Mouse (Mus musculus) liver, embryonic 14.5 days (tissue): ENCODE data around the gene Hhipl1. TPM values are rescaled to one million over a fixed set of nuclear protein-coding genes. Genes with fewer than 3 reads are reported as not detected.

Source experiments
- ATAC-seq: fragments of 200-750 bp; cut with Nextera tagmentation; 2 replicates; pipeline ENCODE4 v1.8.0; 2017; ENCODE audit warnings: moderate number of reproducible peaks, mild to moderate bottlenecking, moderate library complexity; ENCODE audit not compliant: insufficient read depth
- DNase-seq, 3 experiments: peaks; one replicate each; pipeline ENCODE4 v3.0.0-alpha.2; 2012 to 2013; ENCODE audit warnings: low read depth in 3 of 3, low spot score in 3 of 3
- H3K27ac ChIP-seq: fragments of 300-500 bp; sonication (generic); 2 replicates; pipeline ENCODE4 v1.5.1; 2014; ENCODE audit warnings: moderate library complexity, mild to moderate bottlenecking, control low read depth, inconsistent platforms
- H3K27me3 ChIP-seq: fragments of 300-500 bp; sonication (generic); 2 replicates; pipeline ENCODE4 v1.6.1; 2014; ENCODE audit warnings: mild to moderate bottlenecking, low read length, moderate library complexity; ENCODE audit not compliant: control insufficient read depth, insufficient read depth
- H3K36me3 ChIP-seq: fragments of 300-500 bp; sonication (generic); replicated peaks from 2 replicates; pipeline ENCODE4 v1.6.1; 2014; ENCODE audit warnings: low read depth; ENCODE audit not compliant: control insufficient read depth, insufficient read depth
- H3K4me1 ChIP-seq, 2 experiments: fragments of 200-500 bp in 1 of 2; fragments of 300-500 bp in 1 of 2; sonication (generic) in 1 of 2; replicated peaks; 2 replicates each; pipeline ENCODE4 v1.6.1; 2012 to 2014; ENCODE audit warnings: antibody characterized with exemption in 1 of 2, inconsistent platforms in 1 of 2, low read length in 1 of 2; ENCODE audit not compliant: control insufficient read depth in 2 of 2, insufficient read depth in 2 of 2
- H3K4me2 ChIP-seq: fragments of 300-500 bp; sonication (generic); 2 replicates; pipeline ENCODE4 v1.6.1; 2014; ENCODE audit warnings: low read depth, mild to moderate bottlenecking, control low read depth, moderate library complexity
- H3K4me3 ChIP-seq, 2 experiments: fragments of 200-500 bp in 1 of 2; fragments of 300-500 bp in 1 of 2; sonication (generic) in 1 of 2; 2 replicates each; pipeline ENCODE4 v1.5.1; 2012 to 2014; ENCODE audit warnings: low read depth in 2 of 2, low read length in 2 of 2, mild to moderate bottlenecking in 2 of 2, control low read depth in 1 of 2, inconsistent platforms in 1 of 2, moderate library complexity in 1 of 2; ENCODE audit not compliant: insufficient read depth in 1 of 2
- H3K9ac ChIP-seq: fragments of 300-500 bp; sonication (generic); replicated peaks from 2 replicates; pipeline ENCODE4 v1.6.1; 2014; ENCODE audit warnings: mild to moderate bottlenecking, control low read depth, moderate library complexity
- H3K9me3 ChIP-seq: fragments of 300-500 bp; sonication (generic); 2 replicates; pipeline ENCODE4 v1.6.1; 2016; ENCODE audit warnings: low read length, mixed read lengths; ENCODE audit not compliant: control insufficient read depth
- CTCF ChIP-seq: IDR thresholded peaks from 2 replicates; pipeline ENCODE4 v1.5.1; 2016; ENCODE audit warnings: antibody characterized with exemption, low read depth, control low read depth
- EP300 ChIP-seq: IDR thresholded peaks from 2 replicates; pipeline ENCODE4 v1.6.1; 2016; ENCODE audit warnings: antibody characterized with exemption, low read depth
- WGBS: fragments of 180-500 bp; shearing (Covaris S2); extraction: QIAGEN DNeasy Blood & Tissue Kit; methylation state at CpG from one replicate; pipeline ENCODE4 v1.1.7; 2014; ENCODE audit not compliant: insufficient replicate concordance; 5-methylcytosine and 5-hydroxymethylcytosine counted together
- polyA plus RNA-seq, 2 experiments: library from polyadenylated mRNA; depleted of rRNA in 1 of 2; stranded (reverse) in 1 of 2; unstranded in 1 of 2; fragments of >200 nt; fragmentation: Nextera tagmentation in 1 of 2; extraction: Ambion mirVana in 1 of 2; gene quantifications; 2 replicates each; pipeline versions ENCODE4 v1.2.1 to v1.2.3; 2012 to 2014

Hhipl1 gene
- polyA plus RNA-seq, 2 experiments, result 0.03 TPM; not detected in 1

- 11% methylated on average over 12 of the region's 12 CpGs for WGBS
- DNase-seq, result no peak
- no peaks in the 10 kb centered on the region for H3K36me3 ChIP-seq
- TF ChIP-seq CTCF, result no peak
- TF ChIP-seq EP300, result no peak
- peaks cover 0 to 7% of the 10 kb centered on the region in 2 experiments; a peak in 2 of 4 replicates for H3K4me1 ChIP-seq
- no peak overlapping the region for H3K4me2 ChIP-seq
- no peaks in the 10 kb centered on the region for H3K9me3 ChIP-seq
- ATAC-seq, result no peak
- no peak overlapping the region for H3K4me3 ChIP-seq
- no peak overlapping the region for H3K9ac ChIP-seq
- no peak overlapping the region for H3K27ac ChIP-seq
- peaks cover 48% of the 10 kb centered on the region for H3K27me3 ChIP-seq
Measured at GRCm38 (mm10) chr12:108277341-108277841, 28.7 kb upstream of the Hhipl1 start.

GRCm38 (mm10) chr12:108278221-108278918 lies 27.7 kb upstream of the Hhipl1 start:
- no peak for DNase-seq
- WGBS, result 57% methylated on average over 15 of the region's 15 CpGs
- Histone ChIP-seq H3K4me2 (no peak overlapping the region), H3K36me3 (no peaks in the 10 kb centered on the region), H3K4me3 (no peak overlapping the region), H3K9me3 (no peaks in the 10 kb centered on the region), H3K4me1 (peaks cover 0 to 4% of the 10 kb centered on the region in 2 experiments; a peak in 2 of 4 replicates), H3K27ac (no peak overlapping the region), H3K27me3 (peaks cover 42% of the 10 kb centered on the region), H3K9ac (no peak overlapping the region)
- ATAC-seq, result no peak
- TF ChIP-seq CTCF, result no peak
- no peak for TF ChIP-seq EP300

GRCm38 (mm10) chr12:108284455-108285224 lies 21.4 kb upstream of the Hhipl1 start:
- no peaks in the 10 kb centered on the region for H3K4me1 ChIP-seq
- ATAC-seq, result no peak
- H3K9ac ChIP-seq, result no peak overlapping the region
- no peak overlapping the region for H3K27ac ChIP-seq
- H3K36me3 ChIP-seq, result no peaks in the 10 kb centered on the region
- 35% methylated on average over 14 of the region's 14 CpGs for WGBS
- no peak overlapping the region for H3K4me3 ChIP-seq
- TF ChIP-seq CTCF (no peak), EP300 (no peak)
- H3K4me2 ChIP-seq, result no peak overlapping the region
- H3K9me3 ChIP-seq, result no peaks in the 10 kb centered on the region
- H3K27me3 ChIP-seq, result no peaks in the 10 kb centered on the region; the same call in 1 of the 2 replicates
- no peak for DNase-seq

GRCm38 (mm10) chr12:108285225-108286011 lies 20.7 kb upstream of the Hhipl1 start:
- TF ChIP-seq CTCF, result no peak
- TF ChIP-seq EP300, result no peak
- H3K4me1 ChIP-seq, result no peaks in the 10 kb centered on the region
- no peak overlapping the region for H3K9ac ChIP-seq
- H3K4me2 ChIP-seq, result no peak overlapping the region
- H3K36me3 ChIP-seq, result no peaks in the 10 kb centered on the region
- H3K27me3 ChIP-seq, result no peaks in the 10 kb centered on the region; the same call in 1 of the 2 replicates
- 38% methylated on average over 11 of the region's 11 CpGs for WGBS
- ATAC-seq (no peak), DNase-seq (no peak)
- H3K9me3 ChIP-seq, result no peaks in the 10 kb centered on the region
- no peak overlapping the region for H3K4me3 ChIP-seq
- no peak overlapping the region for H3K27ac ChIP-seq
